In genomic region chr16:9978173-9978572, GRCm38 (mm10) we compare ENCODE assay signal across 18 mouse cellular contexts. TPM values are rescaled to one million over a fixed set of nuclear protein-coding genes. Genes with fewer than 3 reads are reported as not detected.
DNase-seq lines count a peak whose midpoint lies in the region.
"Had no signal": no experiment of that assay in that cellular context is flagged by ENCODE, and none has a peak within 500 bp of the region (broad histone marks: within the 10 kb centered on the region; RNA-seq: fewer than 3 reads in every experiment).

No protein-coding gene starts in this region.

- no peak overlapping the region for H3K27ac ChIP-seq in heart, embryonic 10.5 days
- H3K27ac ChIP-seq: embryonic facial prominence, embryonic 12.5 days; embryonic facial prominence, embryonic 15.5 days; heart, adult 2 months; hindbrain, embryonic 12.5 days; hindbrain, embryonic 15.5 days had no signal

- no peak overlapping the region for H3K4me3 ChIP-seq in heart, embryonic 10.5 days
- H3K4me3 ChIP-seq: embryonic facial prominence, embryonic 12.5 days; embryonic facial prominence, embryonic 15.5 days; heart, adult 2 months; hindbrain, embryonic 12.5 days; hindbrain, embryonic 15.5 days had no signal

- H3K36me3 ChIP-seq in heart, embryonic 10.5 days, result no peaks in the 10 kb centered on the region
- H3K36me3 ChIP-seq: embryonic facial prominence, embryonic 12.5 days; embryonic facial prominence, embryonic 15.5 days; hindbrain, embryonic 12.5 days; hindbrain, embryonic 15.5 days had no signal

- no peaks in the 10 kb centered on the region for H3K4me1 ChIP-seq in heart, embryonic 10.5 days
- H3K4me1 ChIP-seq: embryonic facial prominence, embryonic 12.5 days; embryonic facial prominence, embryonic 15.5 days; hindbrain, embryonic 12.5 days; hindbrain, embryonic 15.5 days had no signal

- DNase-seq in cerebellum, adult 18-20 months, result peak; percentile 45 to 55
- DNase-seq in cerebellum, adult 8-10 months, result no peak
- DNase-seq in brain, adult 2 months (ENCODE audit: low read depth, low spot score), result peak; percentile 56
- peak; percentile 62 for DNase-seq in cerebellum, adult 9-11 months
- DNase-seq in natural killer cell, adult 2 months (ENCODE audit: low spot score in 2 of 2), result no peak
- DNase-seq in heart, embryonic 10.5 days (ENCODE audit: low spot score), result no peak
- DNase-seq: adrenal gland, adult 8-10 months; adrenal gland, postnatal 25 days; gastrocnemius, postnatal 25 days; heart, adult 2 months; kidney, adult 2 months had no signal

- no peaks in the 10 kb centered on the region for H3K27me3 ChIP-seq in heart, embryonic 10.5 days (ENCODE audit: insufficient read depth, poor library complexity, severe bottlenecking)
- H3K27me3 ChIP-seq: embryonic facial prominence, embryonic 12.5 days; embryonic facial prominence, embryonic 15.5 days; hindbrain, embryonic 12.5 days; hindbrain, embryonic 15.5 days had no signal

- no peaks in the 10 kb centered on the region for H3K9me3 ChIP-seq in heart, embryonic 10.5 days
- H3K9me3 ChIP-seq: embryonic facial prominence, embryonic 12.5 days; embryonic facial prominence, embryonic 15.5 days; hindbrain, embryonic 12.5 days; hindbrain, embryonic 15.5 days had no signal

- 77% methylated on average over 2 of the region's 2 CpGs for WGBS in heart, embryonic 10.5 days

RNA-seq across cellular contexts. Expression of gene Grin2a, which starts 17.2 kb away (rescaled TPM):
- 0.69 and 0.72 TPM in 2 replicates for polyA plus RNA-seq in heart, embryonic 10.5 days (2016; fragmentation: Nextera tagmentation; extraction: Ambion mirVana)
- polyA plus RNA-seq: activated CD4-positive, CD25-positive, alpha-beta regulatory T cell, adult 4 months; CD4-positive, CD25-positive, alpha-beta regulatory T cell, adult 4 months; intestine, postnatal 0 days; kidney, adult 2 months had no signal

Comparison
In these comparisons a context has a peak if more than half of its experiments do, and no peak if none do; other contexts are left out.
1. DNase-seq: peak in cerebellum, adult 18-20 months (2 of 2), brain, adult 2 months (single experiment) and cerebellum, adult 9-11 months (single experiment); none in cerebellum, adult 8-10 months (single experiment), natural killer cell, adult 2 months (0 of 2) and heart, embryonic 10.5 days (single experiment).